7 mouse cellular contexts compared by ENCODE assay signal in genomic region chr2:172346034-172346929, GRCm38 (mm10). TPM values are rescaled to one million over a fixed set of nuclear protein-coding genes. Genes with fewer than 3 reads are reported as not detected.
DNase-seq lines count a peak whose midpoint lies in the region; ATAC-seq and TF ChIP-seq lines count a peak whose summit lies in the region.

No protein-coding gene starts in this region.

- no peak for ATAC-seq in heart, postnatal 0 days (ENCODE audit: insufficient read depth, low read depth)

- no peak for TF ChIP-seq POLR2A in small intestine, adult 2 months (IDR thresholded peaks at IDR 0.05; ENCODE audit: low read depth, low read length)

- peaks cover 18% of the 10 kb centered on the region; the same call in 1 of the 2 replicates for H3K4me1 ChIP-seq in heart, postnatal 0 days (ENCODE audit: control insufficient read depth, insufficient read depth)
- peaks cover 2% of the 10 kb centered on the region for H3K4me1 ChIP-seq in small intestine, adult 2 months (ENCODE audit: control insufficient read depth, insufficient read depth, insufficient read length, low read length)

- H3K36me3 ChIP-seq in heart, postnatal 0 days (replicated peaks; ENCODE audit: control insufficient read depth, insufficient read depth, low read length): no peaks in the 10 kb centered on the region
- H3K36me3 ChIP-seq in macrophage (ENCODE audit: inconsistent target): no peaks in the 10 kb centered on the region
- no peaks in the 10 kb centered on the region for H3K36me3 ChIP-seq in small intestine, adult 2 months (ENCODE audit: control insufficient read depth, insufficient read depth, low read length)

- H3K79me2 ChIP-seq in macrophage (ENCODE audit: inconsistent target): no peaks in the 10 kb centered on the region

- no peaks in the 10 kb centered on the region for H3K27me3 ChIP-seq in heart, postnatal 0 days (ENCODE audit: control insufficient read depth, insufficient read depth, low read length)
- H3K27me3 ChIP-seq in small intestine, adult 2 months (ENCODE audit: control insufficient read depth, insufficient read depth, low read length): no peaks in the 10 kb centered on the region

- TF ChIP-seq CTCF in heart, postnatal 0 days (IDR thresholded peaks at IDR 0.05; ENCODE audit: low read depth): no peak
- TF ChIP-seq CTCF in small intestine, adult 2 months (IDR thresholded peaks at IDR 0.05; ENCODE audit: extremely low read depth, insufficient read length, insufficient replicate concordance, low read depth, low read length): no peak

- H3K9me3 ChIP-seq in heart, postnatal 0 days (replicated peaks; ENCODE audit: control insufficient read depth, low read length): no peaks in the 10 kb centered on the region

- H3K4me3 ChIP-seq in heart, postnatal 0 days (ENCODE audit: low read depth, low read length): peak overlapping the region; percentile 76
- H3K4me3 ChIP-seq in macrophage (ENCODE audit: inconsistent target): peak overlapping the region; percentile 52
- H3K4me3 ChIP-seq in small intestine, adult 2 months (ENCODE audit: low read depth, low read length): peak overlapping the region; percentile 97

- no peak for TF ChIP-seq EP300 in heart, postnatal 0 days (IDR thresholded peaks at IDR 0.05; ENCODE audit: low read depth)

- peak; percentile 21 for DNase-seq in ES-CJ7 (ENCODE audit: low read depth, low spot score)
- DNase-seq in adipocyte (ENCODE audit: low spot score): peak; percentile 50
- peak; percentile 53 for DNase-seq in embryo, embryonic 11 days
- peak; percentile 41 for DNase-seq in heart, postnatal 0 days (ENCODE audit: low spot score)
- peak; percentile 56 to 80 for DNase-seq in kidney, postnatal 25 days

- 11% methylated on average over 31 of the region's 31 CpGs for WGBS in heart, postnatal 0 days
- WGBS in macrophage (ENCODE audit: missing documents): 20% methylated on average over 31 of the region's 31 CpGs
- 15% methylated on average over 31 of the region's 31 CpGs for WGBS in small intestine, adult 2 months

- H3K27ac ChIP-seq in heart, postnatal 0 days (ENCODE audit: low read depth): peak overlapping the region; percentile 68; the same call in 1 of the 2 replicates
- no peak overlapping the region for H3K27ac ChIP-seq in macrophage
- no peak overlapping the region for H3K27ac ChIP-seq in small intestine, adult 2 months (ENCODE audit: insufficient read depth, low read depth, low read length)

- H3K4me2 ChIP-seq in heart, postnatal 0 days (ENCODE audit: low read depth, low read length): peak overlapping the region; percentile 95

- peak overlapping the region; percentile 62 for H3K9ac ChIP-seq in heart, postnatal 0 days (replicated peaks; ENCODE audit: low read depth, low read length)

RNA-seq across cellular contexts. Expression of gene Fam210b, which starts 0.9 kb away (rescaled TPM):
- 3.3 and 6.6 TPM in 2 replicates for total RNA-seq in heart, postnatal 0 days (2014; rRNA removed; ENCODE audit: low replicate concordance)
- 9.4 and 10.0 TPM in 2 replicates for polyA plus RNA-seq in heart, postnatal 0 days (2015; fragmentation: Nextera tagmentation; extraction: Ambion mirVana)
- 1 to 10 TPM in 17 of 26 experiments, under 1 TPM in 9; 0.43 to 4.8 (median 1.2) TPM for total RNA-seq in macrophage (2018; cell fraction: chromatin; rRNA removed)
- 10 to 100 TPM in 1 of 26 experiments, 1 to 10 TPM in 25; 4.6 to 10.2 (median 7.0) TPM for total RNA-seq in macrophage (2018; cell fraction: cytosol; rRNA removed)
- total RNA-seq in macrophage (2018; cell fraction: nucleus; rRNA removed): 1 to 10 TPM; 1.2 to 6.9 (median 2.2) TPM
- 7.8 to 11.4 TPM (median 8.2 TPM) in 3 replicates for polyA plus RNA-seq in macrophage (2018)
- polyA plus RNA-seq in small intestine, adult 2 months (2012; rRNA removed): 16.8 and 22.7 TPM in 2 replicates

RNA-seq across cellular contexts. Expression of gene Aurka, which starts 24.1 kb away (rescaled TPM):
- 36.6 and 54.8 TPM in 2 replicates for total RNA-seq in heart, postnatal 0 days (2014; rRNA removed; ENCODE audit: low replicate concordance)
- 23.9 and 25.5 TPM in 2 replicates for polyA plus RNA-seq in heart, postnatal 0 days (2015; fragmentation: Nextera tagmentation; extraction: Ambion mirVana)
- 10 to 100 TPM in 1 of 26 experiments, 1 to 10 TPM in 24, under 1 TPM in 1; 0.73 to 12.3 (median 3.2) TPM for total RNA-seq in macrophage (2018; cell fraction: chromatin; rRNA removed)
- total RNA-seq in macrophage (2018; cell fraction: cytosol; rRNA removed): 1 to 10 TPM; 2.2 to 6.8 (median 3.6) TPM
- 10 to 100 TPM in 1 of 26 experiments, 1 to 10 TPM in 25; 1.2 to 11.5 (median 2.4) TPM for total RNA-seq in macrophage (2018; cell fraction: nucleus; rRNA removed)
- 1.9 to 8.0 TPM (median 6.1 TPM) in 3 replicates for polyA plus RNA-seq in macrophage (2018)
- polyA plus RNA-seq in small intestine, adult 2 months (2012; rRNA removed): 4.4 and 9.9 TPM in 2 replicates

RNA-seq across cellular contexts. Expression of gene Cstf1, which starts 24.2 kb away (rescaled TPM):
- total RNA-seq in heart, postnatal 0 days (2014; rRNA removed; ENCODE audit: low replicate concordance): 24.0 and 39.0 TPM in 2 replicates
- 18.9 and 20.3 TPM in 2 replicates for polyA plus RNA-seq in heart, postnatal 0 days (2015; fragmentation: Nextera tagmentation; extraction: Ambion mirVana)
- 10 to 100 TPM in 24 of 26 experiments, 1 to 10 TPM in 2; 8.3 to 33.5 (median 15.8) TPM for total RNA-seq in macrophage (2018; cell fraction: chromatin; rRNA removed)
- 10 to 100 TPM in 24 of 26 experiments, 1 to 10 TPM in 2; 9.6 to 16.7 (median 14.1) TPM for total RNA-seq in macrophage (2018; cell fraction: cytosol; rRNA removed)
- 10 to 100 TPM; 10.8 to 29.2 (median 14.9) TPM for total RNA-seq in macrophage (2018; cell fraction: nucleus; rRNA removed)
- 12.6 to 20.9 TPM (median 16.2 TPM) in 3 replicates for polyA plus RNA-seq in macrophage (2018)
- 12.2 and 20.9 TPM in 2 replicates for polyA plus RNA-seq in small intestine, adult 2 months (2012; rRNA removed)

RNA-seq across cellular contexts. Expression of gene Cass4, which starts 47.3 kb away (rescaled TPM):
- 0.19 and 1.1 TPM in 2 replicates for total RNA-seq in heart, postnatal 0 days (2014; rRNA removed; ENCODE audit: low replicate concordance)
- polyA plus RNA-seq in heart, postnatal 0 days (2015; fragmentation: Nextera tagmentation; extraction: Ambion mirVana): 0.16 and 0.20 TPM in 2 replicates
- total RNA-seq in macrophage (2018; cell fraction: chromatin; rRNA removed): 1 to 10 TPM in 14 of 26 experiments, under 1 TPM in 12; 0.19 to 9.7 (median 1.1) TPM
- 1 to 10 TPM in 10 of 26 experiments, under 1 TPM in 16; 0.13 to 4.9 (median 0.87) TPM for total RNA-seq in macrophage (2018; cell fraction: cytosol; rRNA removed)
- total RNA-seq in macrophage (2018; cell fraction: nucleus; rRNA removed): 1 to 10 TPM in 17 of 26 experiments, under 1 TPM in 8, not detected in 1; 0.22 to 5.6 (median 1.4) TPM
- 0.40 to 3.1 TPM (median 0.60 TPM) in 3 replicates for polyA plus RNA-seq in macrophage (2018)
- polyA plus RNA-seq in small intestine, adult 2 months (2012; rRNA removed): 0.37 and 0.61 TPM in 2 replicates
